Mouse (Mus musculus) intestine, postnatal 0 days (tissue): ENCODE data around the gene Ifit3b. TPM values are rescaled to one million over a fixed set of nuclear protein-coding genes. Genes with fewer than 3 reads are reported as not detected.

Experiments used
- ATAC-seq: fragments of 200-750 bp; cut with Nextera tagmentation; 2 replicates; pipeline ENCODE4 v1.8.0; 2017; ENCODE audit warnings: mild to moderate bottlenecking, moderate TSS enrichment, moderate library complexity
- H3K27ac ChIP-seq: fragments of 300-500 bp; sonication (generic); 2 replicates; pipeline ENCODE4 v1.5.1; 2014; ENCODE audit warnings: mild to moderate bottlenecking, low read depth, low read length, moderate library complexity
- H3K27me3 ChIP-seq: fragments of 300-500 bp; sonication (generic); replicated peaks from 2 replicates; pipeline ENCODE4 v1.6.1; 2014; ENCODE audit warnings: low read length, mixed read lengths; ENCODE audit not compliant: control insufficient read depth, insufficient read depth
- H3K36me3 ChIP-seq: fragments of 300-500 bp; sonication (generic); 2 replicates; pipeline ENCODE4 v1.6.1; 2014; ENCODE audit warnings: mild to moderate bottlenecking, moderate library complexity; ENCODE audit not compliant: control insufficient read depth, insufficient read depth
- H3K4me1 ChIP-seq: fragments of 300-500 bp; sonication (generic); replicated peaks from 2 replicates; pipeline ENCODE4 v1.6.1; 2014; ENCODE audit warnings: antibody characterized with exemption, low read length, mixed read lengths; ENCODE audit not compliant: control insufficient read depth, insufficient read depth
- H3K4me2 ChIP-seq: fragments of 300-500 bp; sonication (generic); replicated peaks from 2 replicates; pipeline ENCODE4 v1.6.1; 2014; ENCODE audit warnings: low read depth, mild to moderate bottlenecking, moderate library complexity
- H3K4me3 ChIP-seq: fragments of 300-500 bp; sonication (generic); 2 replicates; pipeline ENCODE4 v1.5.1; 2014; ENCODE audit warnings: low read depth, low read length
- H3K9ac ChIP-seq: fragments of 300-500 bp; sonication (generic); 2 replicates; pipeline ENCODE4 v1.6.1; 2014; ENCODE audit warnings: mild to moderate bottlenecking, low read depth, low read length
- H3K9me3 ChIP-seq: fragments of 300-500 bp; sonication (generic); 2 replicates; pipeline ENCODE4 v1.6.1; 2016; ENCODE audit warnings: mixed run types; ENCODE audit not compliant: control insufficient read depth
- CTCF ChIP-seq: sonication (generic); IDR thresholded peaks from 2 replicates; pipeline ENCODE4 v1.5.1; 2016; ENCODE audit warnings: low read depth, mild to moderate bottlenecking, control low read depth, antibody characterized with exemption, moderate library complexity
- WGBS: fragments of 180-500 bp; shearing (Covaris S2); extraction: QIAGEN DNeasy Blood & Tissue Kit; methylation state at CpG from one replicate; pipeline ENCODE4 v1.1.7; 2014; 5-methylcytosine and 5-hydroxymethylcytosine counted together
- polyA plus RNA-seq: library from polyadenylated mRNA; unstranded; fragments of >200 nt; fragmentation: Nextera tagmentation; extraction: Ambion mirVana; gene quantifications from 2 replicates; pipeline ENCODE4 v1.2.1, GENCODE M21; 2015

Ifit3b gene
- polyA plus RNA-seq, 1 experiment from 2014 or later, result 2.2 TPM

DNA sequence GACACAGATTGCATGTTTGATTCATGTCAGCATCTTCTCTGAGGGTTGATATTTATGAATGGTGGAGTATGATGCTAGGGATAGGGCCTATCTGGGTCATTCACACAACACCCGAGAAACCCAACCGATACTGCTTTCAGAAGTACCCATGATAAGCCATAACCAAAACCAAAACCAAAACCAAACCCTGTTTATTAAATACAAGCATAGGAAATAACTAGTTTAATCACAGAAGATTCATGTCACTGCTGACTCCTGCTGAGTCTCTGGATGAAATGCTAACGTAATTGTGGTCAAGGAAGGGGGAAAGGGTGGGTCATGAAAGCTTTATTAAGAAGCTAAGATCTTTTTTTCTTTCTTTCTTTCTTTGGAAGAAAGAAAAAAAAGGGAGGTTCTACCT is 42.5 kb downstream of the Ifit3b start:
- no peak overlapping the region for H3K9ac ChIP-seq
- H3K27me3 ChIP-seq, result no peaks in the 10 kb centered on the region
- no peak overlapping the region for H3K4me2 ChIP-seq
- H3K27ac ChIP-seq, result no peak overlapping the region
- no peak overlapping the region for H3K4me3 ChIP-seq
- WGBS, result 74% methylated on average over 3 of the region's 3 CpGs
- no peaks in the 10 kb centered on the region for H3K9me3 ChIP-seq
- peaks cover 9% of the 10 kb centered on the region for H3K36me3 ChIP-seq
- no peak for ATAC-seq
- TF ChIP-seq CTCF, result no peak
- H3K4me1 ChIP-seq, result no peaks in the 10 kb centered on the region

DNA sequence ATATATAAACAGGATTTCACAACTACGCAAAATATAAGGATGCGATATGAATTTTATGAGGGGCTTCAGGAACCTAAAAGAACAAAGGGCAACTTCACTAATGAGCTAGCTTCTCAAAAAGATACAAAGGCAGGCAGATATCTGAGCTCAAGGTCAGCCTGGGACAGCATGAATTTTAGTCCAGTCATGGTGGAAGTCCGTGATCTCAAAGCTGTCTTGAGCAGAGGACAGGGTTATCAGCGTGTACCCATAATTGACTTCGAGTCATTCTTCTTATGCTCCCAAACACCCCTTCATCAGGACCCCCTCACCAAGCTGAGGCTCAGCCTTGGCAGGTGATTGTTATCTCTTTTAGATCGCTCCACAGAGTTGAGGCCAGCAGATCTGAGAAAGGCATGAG is 43.2 kb downstream of the Ifit3b start:
- TF ChIP-seq CTCF, result no peak
- WGBS, result 74% methylated on average over 6 of the region's 6 CpGs

DNA sequence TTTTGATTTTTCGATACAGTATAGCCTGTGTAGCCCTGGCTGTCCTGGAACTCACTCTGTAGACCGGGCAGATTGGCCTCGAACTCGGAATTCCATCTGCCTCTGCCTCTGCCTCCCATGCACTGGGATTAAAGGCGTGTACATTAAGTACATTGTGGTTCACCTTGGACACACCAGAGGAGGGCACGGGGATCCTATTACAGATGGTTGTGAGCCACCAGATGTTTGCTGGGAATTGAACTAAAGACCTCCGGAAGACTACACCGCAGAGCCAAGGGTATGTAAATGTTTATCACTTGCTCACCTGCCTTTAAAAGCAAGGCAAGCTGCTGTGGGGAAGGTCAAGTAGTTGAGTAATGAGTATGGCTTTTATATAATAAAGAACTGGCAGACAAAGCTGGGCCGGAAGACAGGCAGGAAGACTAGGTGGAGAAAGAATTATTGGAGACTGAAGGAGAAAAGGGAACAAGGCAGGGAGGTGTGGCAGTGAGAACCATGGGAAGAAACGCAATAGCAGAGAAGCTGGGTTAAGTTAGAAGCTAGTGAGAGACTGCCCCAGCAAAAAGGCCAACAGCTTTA is 47.5 kb downstream of the Ifit3b start:
- no peak for TF ChIP-seq CTCF
- Histone ChIP-seq H3K4me2 (no peak overlapping the region), H3K27me3 (no peaks in the 10 kb centered on the region), H3K9ac (no peak overlapping the region), H3K36me3 (no peaks in the 10 kb centered on the region), H3K4me3 (no peak overlapping the region), H3K9me3 (no peaks in the 10 kb centered on the region), H3K27ac (no peak overlapping the region), H3K4me1 (no peaks in the 10 kb centered on the region)
- 72% methylated on average over 10 of the region's 10 CpGs for WGBS
- no peak for ATAC-seq

More for the DNA sequence above, 43.2 kb downstream of the Ifit3b start:
- peaks cover 9% of the 10 kb centered on the region for H3K36me3 ChIP-seq
- no peak overlapping the region for H3K4me3 ChIP-seq
- no peak overlapping the region for H3K4me2 ChIP-seq
- no peak overlapping the region for H3K9ac ChIP-seq
- no peaks in the 10 kb centered on the region for H3K9me3 ChIP-seq
- H3K4me1 ChIP-seq, result no peaks in the 10 kb centered on the region
- H3K27me3 ChIP-seq, result no peaks in the 10 kb centered on the region
- H3K27ac ChIP-seq, result no peak overlapping the region
- ATAC-seq, result no peak

DNA sequence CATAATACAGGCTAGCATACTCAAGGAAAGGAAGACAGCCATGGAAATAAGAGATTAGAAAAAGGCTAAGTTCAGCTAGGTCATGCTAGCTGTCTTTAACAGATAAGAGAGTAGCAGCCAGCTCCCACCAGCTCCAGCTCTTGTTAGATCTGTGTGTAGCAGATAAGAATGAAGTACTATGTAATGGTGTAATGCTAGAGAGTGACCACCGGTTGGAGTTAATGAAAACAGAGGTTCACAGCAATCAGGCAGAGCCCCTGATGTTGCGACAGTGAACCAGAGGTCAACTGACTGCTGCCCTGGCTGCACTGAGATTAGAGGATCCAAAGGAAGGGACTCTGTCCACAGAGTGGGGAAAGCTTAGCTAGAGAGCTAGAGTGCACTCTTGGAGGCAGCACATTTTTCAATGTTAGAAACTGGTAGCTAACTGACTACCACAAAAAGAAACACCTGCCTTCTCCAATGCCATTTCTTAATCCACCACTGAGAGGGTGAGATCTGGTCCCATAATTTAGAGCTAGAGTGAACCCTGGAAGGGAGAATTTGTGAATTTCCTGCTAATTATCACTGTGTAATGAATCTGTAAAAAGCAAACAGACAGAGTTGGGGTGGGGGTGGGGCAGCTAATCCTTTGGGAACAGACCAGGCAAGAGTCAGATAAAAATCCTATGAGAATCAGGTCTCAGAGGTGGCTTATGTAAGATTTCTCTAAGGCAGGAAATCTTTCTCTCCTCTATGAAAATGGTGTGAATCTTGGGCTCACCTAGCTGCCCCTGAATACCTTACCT is 48.9 kb downstream of the Ifit3b start:
- no peaks in the 10 kb centered on the region for H3K9me3 ChIP-seq
- ATAC-seq, result peak; percentile 72
- H3K27me3 ChIP-seq, result no peaks in the 10 kb centered on the region
- H3K4me2 ChIP-seq, result no peak overlapping the region
- H3K27ac ChIP-seq, result no peak overlapping the region
- TF ChIP-seq CTCF, result no peak
- no peak overlapping the region for H3K9ac ChIP-seq
- no peaks in the 10 kb centered on the region for H3K36me3 ChIP-seq
- 19% methylated on average over 2 of the region's 2 CpGs for WGBS
- no peak overlapping the region for H3K4me3 ChIP-seq
- H3K4me1 ChIP-seq, result no peaks in the 10 kb centered on the region

DNA sequence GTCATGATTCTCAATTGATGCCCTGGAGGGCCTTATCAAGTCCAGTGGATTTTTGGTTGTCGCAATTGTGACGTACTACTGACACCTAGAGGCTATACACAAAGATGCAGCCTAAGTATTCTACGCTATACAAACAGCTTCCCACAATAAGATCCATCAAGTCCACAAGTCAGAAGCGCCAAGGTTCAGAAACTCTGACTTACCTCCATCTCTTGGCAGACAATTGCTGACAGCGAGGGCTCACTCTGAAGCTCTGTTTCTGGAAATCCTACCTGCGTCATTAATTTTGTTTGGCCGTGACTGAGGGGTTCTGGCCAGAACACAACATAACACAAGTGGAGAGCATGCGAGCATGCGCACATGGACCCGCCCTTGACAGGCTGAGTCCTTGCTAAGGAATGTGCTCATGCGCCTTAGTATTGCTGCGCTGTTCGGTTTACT is 54.3 kb downstream of the Ifit3b start:
- Histone ChIP-seq H3K9ac (0 out of 2 replicates have a peak overlapping the region, but pooled peaks have one; percentile 7), H3K4me1 (no peaks in the 10 kb centered on the region), H3K27me3 (no peaks in the 10 kb centered on the region), H3K4me3 (peak overlapping the region; percentile 31), H3K4me2 (peak overlapping the region; percentile 66), H3K27ac (no peak overlapping the region), H3K36me3 (no peaks in the 10 kb centered on the region), H3K9me3 (no peaks in the 10 kb centered on the region)
- TF ChIP-seq CTCF, result peak; percentile 88
- peak; percentile 85 for ATAC-seq
- 9% methylated on average over 13 of the region's 13 CpGs for WGBS

DNA sequence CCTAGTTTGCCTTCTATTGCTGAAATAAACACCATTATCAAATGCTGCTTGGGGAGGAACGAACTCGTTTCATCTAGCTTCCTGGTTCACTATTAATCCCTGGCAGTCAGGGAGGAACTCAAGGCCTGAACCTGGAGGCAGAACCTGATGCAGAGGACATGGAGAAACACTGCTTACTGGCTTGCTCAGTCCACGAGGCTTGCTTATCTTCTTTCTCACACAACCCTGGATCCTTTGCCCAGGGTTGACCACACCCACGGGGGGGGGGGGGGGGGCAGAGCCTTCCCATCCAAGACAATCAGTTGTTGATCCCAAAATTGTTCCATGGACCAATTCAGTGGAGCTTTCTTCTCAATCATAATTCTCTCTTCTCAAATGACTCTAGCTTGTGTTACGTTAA is 55.0 kb downstream of the Ifit3b start:
- TF ChIP-seq CTCF, result no peak
- peak overlapping the region; percentile 66 for H3K4me2 ChIP-seq
- no peaks in the 10 kb centered on the region for H3K9me3 ChIP-seq
- H3K9ac ChIP-seq, result no peak overlapping the region
- no peaks in the 10 kb centered on the region for H3K36me3 ChIP-seq
- 33% methylated on average over 5 of the region's 5 CpGs for WGBS
- peak; percentile 25; the same call in 1 of the 2 replicates for ATAC-seq
- no peaks in the 10 kb centered on the region for H3K27me3 ChIP-seq
- no peaks in the 10 kb centered on the region for H3K4me1 ChIP-seq
- H3K27ac ChIP-seq, result no peak overlapping the region
- H3K4me3 ChIP-seq, result no peak overlapping the region

Other genes with a start within 250 kb of the Ifit3b start
- 3.2 and 3.5 TPM in 2 replicates for gene Ch25h, start 132.8 kb upstream of the Ifit3b start, polyA plus RNA-seq
- gene Lipa, start 80.5 kb upstream of the Ifit3b start, polyA plus RNA-seq, result 191 and 206 TPM in 2 replicates
- 13.1 and 15.1 TPM in 2 replicates for gene Ifit2, start 57.3 kb upstream of the Ifit3b start, polyA plus RNA-seq
- 43.5 and 50.2 TPM in 2 replicates for gene Ifit3, start 24.4 kb upstream of the Ifit3b start, polyA plus RNA-seq
- 18.8 and 19.4 TPM in 2 replicates for gene Ifit1bl1, start 6.0 kb upstream of the Ifit3b start, polyA plus RNA-seq
- 128 and 134 TPM in 2 replicates for gene Ifit1bl2, start 32.8 kb downstream of the Ifit3b start, polyA plus RNA-seq
- gene Ifit1, start 32.9 kb downstream of the Ifit3b start, polyA plus RNA-seq, result 87.0 and 90.6 TPM in 2 replicates
- gene Slc16a12, start 139.3 kb downstream of the Ifit3b start, polyA plus RNA-seq, result 5.3 and 6.8 TPM in 2 replicates